ENCODE assay signal across 23 mouse cellular contexts in the genomic region with DNA sequence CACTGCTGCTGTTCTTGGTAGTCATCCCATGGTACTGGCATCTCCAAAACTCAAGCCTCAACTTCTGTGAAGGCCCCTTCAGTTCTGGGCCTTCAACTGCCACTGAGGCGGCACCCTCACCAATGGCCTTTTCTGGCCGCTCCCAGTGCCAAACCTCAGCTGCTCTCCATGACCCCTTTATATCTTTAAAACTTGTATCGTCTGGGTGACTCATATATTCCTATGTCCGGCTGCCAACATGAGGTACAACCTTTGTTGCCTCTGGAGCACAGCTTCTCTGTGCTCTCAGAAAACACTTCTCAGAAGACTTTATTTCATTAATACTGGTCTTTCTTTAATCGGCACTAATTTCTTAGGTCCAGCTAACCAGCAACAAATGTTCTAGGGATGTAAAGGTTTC.
DNase-seq lines count a peak whose midpoint lies in the region.
"Had no signal": no experiment of that assay in that cellular context is flagged by ENCODE, and none has a peak within 500 bp of the region (broad histone marks: within the 10 kb centered on the region; RNA-seq: fewer than 3 reads in every experiment).

No protein-coding gene starts in this region.

- WGBS in heart, embryonic 10.5 days, result 89% methylated on average over 5 of the region's 5 CpGs

- H3K9me3 ChIP-seq in heart, embryonic 10.5 days, result no peaks in the 10 kb centered on the region
- H3K9me3 ChIP-seq: kidney, embryonic 15.5 days; limb, embryonic 10.5 days; limb, embryonic 15.5 days; liver, embryonic 13.5 days had no signal

- H3K4me1 ChIP-seq in heart, embryonic 10.5 days, result no peaks in the 10 kb centered on the region
- H3K4me1 ChIP-seq: kidney, embryonic 15.5 days; limb, embryonic 10.5 days; limb, embryonic 15.5 days had no signal

- DNase-seq in heart, adult 11 months, result peak; percentile 89
- DNase-seq in heart, embryonic 10.5 days (ENCODE audit: low spot score), result no peak
- DNase-seq in 3134 (ENCODE audit: extremely low read depth, insufficient read length, low spot score) (peak; percentile 16), adipocyte (ENCODE audit: low spot score) (peak; percentile 8)
- DNase-seq in adrenal gland, postnatal 14 days, result peak; percentile 25
- DNase-seq in urinary bladder, postnatal 10 days (ENCODE audit: low spot score), result no peak
- DNase-seq in lung, postnatal 36 days, result no peak
- no peak for DNase-seq in embryo, embryonic 10 days (ENCODE audit: low spot score)
- DNase-seq: B cell, adult 2 months; cerebellum, adult 2 months; cerebellum, postnatal 14 days; gastrocnemius, postnatal 14 days; kidney, adult 18-20 months; kidney, postnatal 25 days; liver, embryonic 13.5 days; lung, adult 2 months; lung, postnatal 10 days; midbrain, embryonic 14.5 days had no signal

- no peak overlapping the region for H3K27ac ChIP-seq in heart, embryonic 10.5 days
- H3K27ac ChIP-seq: heart, adult 2 months; kidney, embryonic 15.5 days; layer of hippocampus, adult 2 months; limb, embryonic 10.5 days; limb, embryonic 15.5 days; liver, embryonic 13.5 days had no signal

- H3K27me3 ChIP-seq in heart, embryonic 10.5 days (ENCODE audit: insufficient read depth, poor library complexity, severe bottlenecking), result no peaks in the 10 kb centered on the region
- H3K27me3 ChIP-seq: kidney, embryonic 15.5 days; limb, embryonic 15.5 days; liver, embryonic 13.5 days had no signal

- no peaks in the 10 kb centered on the region for H3K36me3 ChIP-seq in heart, embryonic 10.5 days
- H3K36me3 ChIP-seq: kidney, embryonic 15.5 days; limb, embryonic 10.5 days; limb, embryonic 15.5 days; liver, embryonic 13.5 days had no signal

- H3K4me3 ChIP-seq in heart, embryonic 10.5 days, result no peak overlapping the region
- H3K4me3 ChIP-seq: heart, adult 2 months; kidney, embryonic 15.5 days; layer of hippocampus, adult 2 months; limb, embryonic 10.5 days; limb, embryonic 15.5 days; liver, embryonic 13.5 days had no signal

Comparison
In these comparisons a context has a peak if more than half of its experiments do, and no peak if none do; other contexts are left out.
1. DNase-seq: peak in heart, adult 11 months (single experiment), 3134 (single experiment), adipocyte (single experiment) and adrenal gland, postnatal 14 days (single experiment); none in heart, embryonic 10.5 days (single experiment), urinary bladder, postnatal 10 days (single experiment), lung, postnatal 36 days (single experiment) and embryo, embryonic 10 days (single experiment).